Mouse (Mus musculus): Measurements from ENCODE around the gene Vmn1r90.
"Not testable (repeated sequence)": the region's sequence is repeated elsewhere in the genome, so short reads cannot be mapped to it uniquely, and the experiment has no call there.

Gene Vmn1r90

GRCm38 (mm10) chr7:14563406-14563805 is at the start of gene Vmn1r90:
Gene Vmn1r90 (minus strand): TSS chr7:14563506.
- DNase-seq (ENCODE audit: low spot score), result no peak

- not testable (repeated sequence) for DNase-seq (ENCODE audit: low spot score)
These were observed 29.7 kb upstream of the Vmn1r90 start for GRCm38 (mm10) chr7:14593009-14593408.

DNA sequence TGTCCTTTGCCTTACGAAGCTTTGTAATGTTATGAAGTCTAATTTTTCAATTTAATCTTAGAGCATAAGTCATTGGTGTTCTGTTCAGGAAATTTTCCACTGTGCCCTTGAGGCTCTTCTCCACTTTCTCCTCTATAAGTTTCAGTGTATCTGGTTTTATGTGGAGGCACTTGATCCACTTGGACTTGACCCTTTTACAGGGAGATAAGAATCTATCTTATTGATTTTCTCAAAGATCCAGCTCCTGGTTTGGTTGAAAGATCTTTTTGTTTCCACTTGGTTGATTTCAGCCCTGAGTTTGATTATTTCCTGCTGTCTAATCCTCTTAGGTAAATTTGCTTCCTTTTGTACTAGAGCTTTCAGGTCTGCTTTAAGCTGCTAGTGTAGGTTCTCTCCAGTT is 11.0 kb downstream of the Vmn1r90 start:
- no peak for DNase-seq (ENCODE audit: low spot score)

DNA sequence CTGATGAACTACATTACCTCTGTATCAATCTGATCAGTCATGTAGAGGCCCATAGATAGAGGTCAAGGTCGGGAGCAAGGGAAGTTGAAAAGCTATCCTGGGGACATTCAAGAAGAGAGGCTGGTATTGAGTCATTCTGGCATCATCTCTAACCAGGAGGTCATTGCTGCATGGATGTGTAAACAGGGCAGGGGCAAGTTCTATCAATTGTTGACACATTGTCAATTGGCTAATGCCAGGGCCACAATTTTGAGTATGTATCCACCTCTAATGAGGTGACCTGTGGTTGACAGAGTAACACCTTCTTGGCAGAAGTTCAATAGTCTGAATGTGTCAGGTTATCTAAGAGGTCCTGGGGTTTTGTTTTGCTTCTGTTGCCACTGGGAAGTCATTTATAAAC is 38.0 kb downstream of the Vmn1r90 start:
- DNase-seq (ENCODE audit: low spot score), result no peak

- no peak for DNase-seq (ENCODE audit: low spot score)
These were observed 40.7 kb downstream of the Vmn1r90 start for GRCm38 (mm10) chr7:14522636-14523035.

GRCm38 (mm10) chr7:14518301-14518700 is 45.0 kb downstream of the Vmn1r90 start:
- DNase-seq (ENCODE audit: low spot score), result no peak

Measured in T-cell, adult 2 months (primary cell).